Mouse (Mus musculus) stomach, postnatal 0 days (tissue): ENCODE data around the gene Luc7l. TPM values are rescaled to one million over a fixed set of nuclear protein-coding genes. Genes with fewer than 3 reads are reported as not detected.
"Not testable (repeated sequence)": the region's sequence is repeated elsewhere in the genome, so short reads cannot be mapped to it uniquely, and the experiment has no call there.

Experiments
- ATAC-seq: fragments of 200-750 bp; cut with Nextera tagmentation; 2 replicates; pipeline ENCODE4 v1.8.0; 2017; ENCODE audit not compliant: low FRiP score, low TSS enrichment
- DNase-seq: peaks from one replicate; pipeline ENCODE4 v3.0.0-alpha.2; 2016; ENCODE audit warnings: low spot score
- H3K27ac ChIP-seq: fragments of 300-500 bp; sonication (generic); replicated peaks from 2 replicates; pipeline ENCODE4 v1.5.1; 2014; ENCODE audit warnings: mild to moderate bottlenecking, control low read depth
- H3K27me3 ChIP-seq: fragments of 300-500 bp; sonication (generic); 2 replicates; pipeline ENCODE4 v1.6.1; 2014; ENCODE audit warnings: low read length; ENCODE audit not compliant: control insufficient read depth, insufficient read depth
- H3K36me3 ChIP-seq: fragments of 300-500 bp; sonication (generic); 2 replicates; pipeline ENCODE4 v1.6.1; 2014; ENCODE audit warnings: low read length, mixed read lengths; ENCODE audit not compliant: control insufficient read depth, insufficient read depth
- H3K4me1 ChIP-seq: fragments of 300-500 bp; sonication (generic); replicated peaks from 2 replicates; pipeline ENCODE4 v1.6.1; 2014; ENCODE audit warnings: antibody characterized with exemption; ENCODE audit not compliant: control insufficient read depth, insufficient read depth
- H3K4me2 ChIP-seq: fragments of 300-500 bp; sonication (generic); replicated peaks from 2 replicates; pipeline ENCODE4 v1.6.1; 2014; ENCODE audit warnings: low read depth, mild to moderate bottlenecking, control low read depth, moderate library complexity
- H3K4me3 ChIP-seq: fragments of 300-500 bp; sonication (generic); 2 replicates; pipeline ENCODE4 v1.5.1; 2014; ENCODE audit warnings: low read depth, low read length, control low read depth
- H3K9ac ChIP-seq: fragments of 300-500 bp; sonication (generic); 2 replicates; pipeline ENCODE4 v1.6.1; 2014; ENCODE audit warnings: mild to moderate bottlenecking, low read length, control low read depth, mixed read lengths
- H3K9me3 ChIP-seq: fragments of 300-500 bp; sonication (generic); 2 replicates; pipeline ENCODE4 v1.6.1; 2016; ENCODE audit warnings: low read length; ENCODE audit not compliant: control insufficient read depth
- CTCF ChIP-seq: IDR thresholded peaks from 2 replicates; pipeline ENCODE4 v1.5.1; 2016; ENCODE audit warnings: antibody characterized with exemption, low read depth, mild to moderate bottlenecking, moderate library complexity
- EP300 ChIP-seq: optimal IDR thresholded peaks from 2 replicates; pipeline ENCODE3; 2016; ENCODE audit warnings: antibody characterized with exemption
- WGBS: fragments of 180-500 bp; shearing (Covaris S2); extraction: QIAGEN DNeasy Blood & Tissue Kit; methylation state at CpG from one replicate; pipeline ENCODE4 v1.1.7; 2014; 5-methylcytosine and 5-hydroxymethylcytosine counted together
- polyA plus RNA-seq: library from polyadenylated mRNA; unstranded; fragments of >200 nt; fragmentation: Nextera tagmentation; extraction: Ambion mirVana; gene quantifications from 2 replicates; pipeline ENCODE4 v1.2.1, GENCODE M21; 2015

The Luc7l gene
- polyA plus RNA-seq, 1 experiment from 2014 or later = 42.9 TPM

- no peak overlapping the region for H3K27ac ChIP-seq
- no peaks in the 10 kb centered on the region for H3K4me1 ChIP-seq
- H3K4me2 ChIP-seq = no peak overlapping the region
- H3K36me3 ChIP-seq = peaks cover 34% of the 10 kb centered on the region
- TF ChIP-seq CTCF = no peak
- TF ChIP-seq EP300 = no peak
- no peaks in the 10 kb centered on the region for H3K27me3 ChIP-seq
- DNase-seq (no peak), ATAC-seq (no peak)
- no peak overlapping the region for H3K4me3 ChIP-seq
- no peaks in the 10 kb centered on the region for H3K9me3 ChIP-seq
- no peak overlapping the region for H3K9ac ChIP-seq
- WGBS = 83% methylated on average over 8 of the region's 8 CpGs
Observed at GRCm38 (mm10) chr17:26286199-26286955, 33.7 kb downstream of the Luc7l start.

GRCm38 (mm10) chr17:26289475-26289874 lies 36.8 kb downstream of the Luc7l start:
- DNase-seq (no peak), ATAC-seq (no peak)
- no peaks in the 10 kb centered on the region for H3K9me3 ChIP-seq
- H3K9ac ChIP-seq = no peak overlapping the region
- no peaks in the 10 kb centered on the region for H3K27me3 ChIP-seq
- WGBS = 64% methylated on average over 4 of the region's 4 CpGs
- no peak overlapping the region for H3K27ac ChIP-seq
- no peak overlapping the region for H3K4me2 ChIP-seq
- H3K4me3 ChIP-seq = no peak overlapping the region
- H3K4me1 ChIP-seq = no peaks in the 10 kb centered on the region
- TF ChIP-seq CTCF = no peak
- no peak for TF ChIP-seq EP300
- peaks cover 19% of the 10 kb centered on the region; the same call in 1 of the 2 replicates for H3K36me3 ChIP-seq

GRCm38 (mm10) chr17:26298318-26298717 lies 45.6 kb downstream of the Luc7l start:
- not testable (repeated sequence) for H3K27me3 ChIP-seq, H3K27ac ChIP-seq, H3K9me3 ChIP-seq, H3K4me3 ChIP-seq, ATAC-seq, DNase-seq, H3K9ac ChIP-seq, H3K4me1 ChIP-seq, H3K36me3 ChIP-seq, H3K4me2 ChIP-seq
- 89% methylated on average over 4 of the region's 4 CpGs for WGBS

GRCm38 (mm10) chr17:26314291-26314690 lies 61.6 kb downstream of the Luc7l start:
- DNase-seq = peak; percentile 85
- WGBS = 10% methylated on average over 6 of the region's 6 CpGs
- no peak overlapping the region for H3K27ac ChIP-seq

GRCm38 (mm10) chr17:26315474-26315873 lies 62.8 kb downstream of the Luc7l start:
- Histone ChIP-seq H3K9ac (no peak overlapping the region), H3K4me2 (no peak overlapping the region), H3K4me1 (no peaks in the 10 kb centered on the region), H3K27ac (no peak overlapping the region), H3K36me3 (no peaks in the 10 kb centered on the region), H3K27me3 (no peaks in the 10 kb centered on the region), H3K9me3 (no peaks in the 10 kb centered on the region), H3K4me3 (no peak overlapping the region)
- peak; percentile 20 for DNase-seq
- TF ChIP-seq CTCF (no peak), EP300 (no peak)
- ATAC-seq = 0 out of 2 replicates have a peak, but pooled peaks have one; percentile 15
- 30% methylated on average over 10 of the region's 10 CpGs for WGBS

More at GRCm38 (mm10) chr17:26314291-26314690, 61.6 kb downstream of the Luc7l start:
- Histone ChIP-seq H3K36me3 (no peaks in the 10 kb centered on the region), H3K4me1 (no peaks in the 10 kb centered on the region), H3K9ac (no peak overlapping the region), H3K4me2 (no peak overlapping the region), H3K9me3 (no peaks in the 10 kb centered on the region), H3K4me3 (no peak overlapping the region), H3K27me3 (no peaks in the 10 kb centered on the region)
- ATAC-seq = peak; percentile 76; the same call in 1 of the 2 replicates
- TF ChIP-seq EP300 (no peak), CTCF (peak; percentile 86)

GRCm38 (mm10) chr17:26318441-26318840 lies 65.7 kb downstream of the Luc7l start:
- TF ChIP-seq EP300 = no peak
- TF ChIP-seq CTCF = no peak
- whole genome bisulfite sequencing = 92% methylated on average over 1 of the region's 1 CpGs
- no peaks in the 10 kb centered on the region for H3K9me3 ChIP-seq
- H3K4me2 ChIP-seq = no peak overlapping the region
- no peaks in the 10 kb centered on the region for H3K36me3 ChIP-seq
- H3K4me3 ChIP-seq = no peak overlapping the region
- no peak for ATAC-seq
- no peaks in the 10 kb centered on the region for H3K27me3 ChIP-seq
- H3K27ac ChIP-seq = no peak overlapping the region
- H3K4me1 ChIP-seq = no peaks in the 10 kb centered on the region
- H3K9ac ChIP-seq = no peak overlapping the region
- no peak for DNase-seq

Other genes with a start within 250 kb of the Luc7l start
- 4.5 and 5.1 TPM in 2 replicates for gene Rab11fip3, start 183.3 kb upstream of the Luc7l start, polyA plus RNA-seq
- 65.4 and 66.3 TPM in 2 replicates for gene Decr2, start 162.6 kb upstream of the Luc7l start, polyA plus RNA-seq
- gene Nme4, start 157.3 kb upstream of the Luc7l start, polyA plus RNA-seq = 30.9 and 32.5 TPM in 2 replicates
- gene Tmem8, start 139.6 kb upstream of the Luc7l start, polyA plus RNA-seq = 16.1 and 17.5 TPM in 2 replicates
- 134 and 135 TPM in 2 replicates for gene Mrpl28, start 129.4 kb upstream of the Luc7l start, polyA plus RNA-seq
- gene Axin1, start 114.2 kb upstream of the Luc7l start, polyA plus RNA-seq = 10.9 and 12.4 TPM in 2 replicates
- 172 and 176 TPM in 2 replicates for gene Pdia2, start 53.8 kb upstream of the Luc7l start, polyA plus RNA-seq
- 24.4 and 27.5 TPM in 2 replicates for gene Rgs11, start 49.9 kb upstream of the Luc7l start, polyA plus RNA-seq
- 133 and 139 TPM in 2 replicates for gene Arhgdig, start 45.1 kb upstream of the Luc7l start, polyA plus RNA-seq
- 98.0 and 99.1 TPM in 2 replicates for gene Fam234a, start 8.7 kb upstream of the Luc7l start, polyA plus RNA-seq
- 1.1 and 1.4 TPM in 2 replicates for gene Neurl1b, start 161.9 kb downstream of the Luc7l start, polyA plus RNA-seq